Mouse (Mus musculus) megakaryocyte-erythroid progenitor cell, adult 5-6 weeks (primary cell): ENCODE data around the gene Igf1. TPM values are rescaled to one million over a fixed set of nuclear protein-coding genes. Genes with fewer than 3 reads are reported as not detected.

Source experiments
- total RNA-seq, 2 experiments: library from RNA; stranded (forward) in 1 of 2; stranded (reverse) in 1 of 2; fragments of 200-1000, 215-1000 nt in 1 of 2; fragments of >200 nt in 1 of 2; fragmentation: Nextera tagmentation in 1 of 2; gene quantifications; 2 replicates each; pipeline ENCODE4 v1.2.3; 2014 to 2017

The Igf1 gene
- total RNA-seq, 2 experiments from 2014 or later, result not detected

Other genes starting within 250 kb of the Igf1 start
- gene Pmch, start 232.8 kb downstream of the Igf1 start, total RNA-seq (2014; fragmentation: Nextera tagmentation), result not detected in 2 replicates
- gene Pmch, start 232.8 kb downstream of the Igf1 start, total RNA-seq (2017), result not detected in 2 replicates